Mouse (Mus musculus) megakaryocyte, embryonic 14.5 days (primary cell): ENCODE measurements around the gene Carnmt1.

Source experiments
- FLI1 ChIP-seq: IDR thresholded peaks from 2 replicates; pipeline ENCODE4 v1.6.1; 2012; ENCODE audit warnings: low read length, inconsistent platforms, mixed read lengths
- GATA1 ChIP-seq: IDR thresholded peaks from 3 replicates; pipeline ENCODE4 v1.6.1; 2012; ENCODE audit warnings: mixed read lengths, low read length, inconsistent platforms, borderline replicate concordance

GRCm38 (mm10) chr19:18646853-18647420, 23.6 kb upstream of the Carnmt1 start:
- no peak; the same call in 2 of the 3 replicates for TF ChIP-seq GATA1
- TF ChIP-seq FLI1, result no peak
